Mouse (Mus musculus) MEL (cell line): ENCODE results near the gene Plxnc1. TPM values are rescaled to one million over a fixed set of nuclear protein-coding genes. Genes with fewer than 3 reads are reported as not detected.

Source experiments
- DNase-seq: peaks from one replicate; pipeline ENCODE4 v3.0.0; 2011; ENCODE audit warnings: low read depth, low spot score
- H3K27ac ChIP-seq: 2 replicates; pipeline ENCODE4 v1.5.1; 2012; ENCODE audit warnings: low read depth, mild to moderate bottlenecking, control low read depth, low read length, moderate library complexity; ENCODE audit not compliant: control insufficient read depth
- H3K27me3 ChIP-seq, 2 experiments: fragments of 150-350 bp in 1 of 2; sonication (generic) in 1 of 2; 2 replicates each; pipeline ENCODE4 v1.6.1; 2012; ENCODE audit warnings: low read length in 2 of 2, mild to moderate bottlenecking in 2 of 2, improper control_type of control experiment in 1 of 2, moderate library complexity in 1 of 2; ENCODE audit not compliant: insufficient read depth in 2 of 2, control insufficient read depth in 1 of 2
- H3K36me3 ChIP-seq, 2 experiments: 2 replicates each; pipeline ENCODE4 v1.6.1; 2012 to 2014; ENCODE audit warnings: low read length in 2 of 2, improper control_type of control experiment in 1 of 2, inconsistent platforms in 1 of 2, mild to moderate bottlenecking in 1 of 2; ENCODE audit not compliant: insufficient read depth in 2 of 2, control insufficient read depth in 1 of 2
- H3K4me1 ChIP-seq, 2 experiments: fragments of 150-350 bp in 1 of 2; sonication (generic) in 1 of 2; 2 replicates each; pipeline ENCODE4 v1.6.1; 2012; ENCODE audit warnings: low read length in 2 of 2, improper control_type of control experiment in 1 of 2, mild to moderate bottlenecking in 1 of 2; ENCODE audit not compliant: insufficient read depth in 2 of 2, control insufficient read depth in 1 of 2
- H3K4me3 ChIP-seq, 2 experiments: fragments of 150-350 bp in 1 of 2; sonication (generic) in 1 of 2; 2 replicates each; pipeline ENCODE4 v1.5.1; 2012; ENCODE audit warnings: low read depth in 2 of 2, low read length in 2 of 2, mild to moderate bottlenecking in 2 of 2, moderate library complexity in 2 of 2, control low read depth in 1 of 2, improper control_type of control experiment in 1 of 2; ENCODE audit not compliant: control insufficient read depth in 1 of 2, insufficient read depth in 1 of 2
- H3K79me2 ChIP-seq: 2 replicates; pipeline ENCODE4 v1.6.1; 2012; ENCODE audit warnings: mild to moderate bottlenecking, low read length, moderate library complexity; ENCODE audit not compliant: control insufficient read depth, poor library complexity, insufficient read depth
- H3K9ac ChIP-seq: 2 replicates; pipeline ENCODE4 v1.6.1; 2012; ENCODE audit warnings: low read depth, mild to moderate bottlenecking, control low read depth, low read length, moderate library complexity; ENCODE audit not compliant: control insufficient read depth, poor library complexity, severe bottlenecking
- H3K9me3 ChIP-seq: fragments of 150-350 bp; sonication (generic); replicated peaks from 2 replicates; pipeline ENCODE4 v1.6.1; 2012; ENCODE audit warnings: mild to moderate bottlenecking, low read length, improper control_type of control experiment, moderate library complexity; ENCODE audit not compliant: insufficient read depth
- CTCF ChIP-seq, 3 experiments: IDR thresholded peaks in 2 of 3; conservative IDR thresholded peaks in 1 of 3; 2 replicates each; pipeline ENCODE4 v1.5.1; 2011 to 2012; ENCODE audit warnings: low read length in 3 of 3, low read depth in 2 of 3, mild to moderate bottlenecking in 2 of 3, improper control_type of control experiment in 1 of 3, inconsistent platforms in 1 of 3, mixed read lengths in 1 of 3, moderate library complexity in 1 of 3; ENCODE audit not compliant: control insufficient read depth in 1 of 3, insufficient read depth in 1 of 3, poor library complexity in 1 of 3, severe bottlenecking in 1 of 3
- ELF1 ChIP-seq: IDR thresholded peaks from 2 replicates; pipeline ENCODE4 v1.6.1; 2014; ENCODE audit warnings: low read depth, mild to moderate bottlenecking, inconsistent platforms, low read length, improper control_type of control experiment, moderate library complexity
- EP300 ChIP-seq, 2 experiments: IDR thresholded peaks; 2 replicates each; pipeline ENCODE4 v1.6.1; 2011; ENCODE audit warnings: improper control_type of control experiment in 2 of 2, low read length in 2 of 2, low read depth in 1 of 2, mild to moderate bottlenecking in 1 of 2
- ETS1 ChIP-seq: IDR thresholded peaks from 2 replicates; pipeline ENCODE4 v1.6.1; 2012; ENCODE audit warnings: low read depth, mild to moderate bottlenecking, inconsistent platforms, low read length, improper control_type of control experiment, moderate library complexity
- GABPA ChIP-seq: IDR thresholded peaks from 2 replicates; pipeline ENCODE4 v1.6.1; 2012; ENCODE audit warnings: low read depth, mild to moderate bottlenecking, inconsistent platforms, low read length, improper control_type of control experiment, moderate library complexity
- GATA1 ChIP-seq: IDR thresholded peaks from 2 replicates; pipeline ENCODE4 v1.6.1; 2011; ENCODE audit warnings: low read depth, low read length, improper control_type of control experiment
- HCFC1 ChIP-seq: IDR thresholded peaks from 2 replicates; pipeline ENCODE4 v1.6.1; 2012; ENCODE audit warnings: low read depth, mild to moderate bottlenecking, inconsistent platforms, low read length, improper control_type of control experiment, moderate library complexity
- JUND ChIP-seq: IDR thresholded peaks from 2 replicates; pipeline ENCODE4 v1.6.1; 2011; ENCODE audit warnings: low read depth, mild to moderate bottlenecking, improper control_type of control experiment, low read length
- KAT2A ChIP-seq: conservative IDR thresholded peaks from 2 replicates; pipeline ENCODE4 v1.6.1; 2012; ENCODE audit warnings: low read depth, low read length, improper control_type of control experiment, inconsistent platforms
- MAFK ChIP-seq: IDR thresholded peaks from 2 replicates; pipeline ENCODE4 v1.6.1; 2011; ENCODE audit warnings: low read depth, mild to moderate bottlenecking, low read length, improper control_type of control experiment, borderline replicate concordance
- MAX ChIP-seq: IDR thresholded peaks from 2 replicates; pipeline ENCODE4 v1.6.1; 2011; ENCODE audit warnings: low read length, improper control_type of control experiment
- MAZ ChIP-seq: IDR thresholded peaks from 2 replicates; pipeline ENCODE4 v1.6.1; 2012; ENCODE audit warnings: low read depth, mild to moderate bottlenecking, inconsistent platforms, low read length, improper control_type of control experiment
- MEF2A ChIP-seq: IDR thresholded peaks from 2 replicates; pipeline ENCODE4 v1.6.1; 2014; ENCODE audit warnings: low read depth, mild to moderate bottlenecking, inconsistent platforms, low read length, improper control_type of control experiment; ENCODE audit not compliant: poor library complexity, insufficient replicate concordance, severe bottlenecking; ENCODE audit errors: extremely low read depth
- MXI1 ChIP-seq: IDR thresholded peaks from 2 replicates; pipeline ENCODE4 v1.6.1; 2011; ENCODE audit warnings: mild to moderate bottlenecking, low read depth, low read length, improper control_type of control experiment
- MYB ChIP-seq: IDR thresholded peaks from 2 replicates; pipeline ENCODE4 v1.6.1; 2011; ENCODE audit warnings: mild to moderate bottlenecking, low read depth, low read length, improper control_type of control experiment
- MYC ChIP-seq: IDR thresholded peaks from 2 replicates; pipeline ENCODE4 v1.6.1; 2011; ENCODE audit warnings: low read depth, mild to moderate bottlenecking, low read length, improper control_type of control experiment, moderate library complexity
- NRF1 ChIP-seq: IDR thresholded peaks from 2 replicates; pipeline ENCODE4 v1.6.1; 2014; ENCODE audit warnings: low read depth, mild to moderate bottlenecking, inconsistent platforms, low read length, improper control_type of control experiment, moderate library complexity; ENCODE audit not compliant: poor library complexity, insufficient read depth, severe bottlenecking
- RCOR1 ChIP-seq: IDR thresholded peaks from 2 replicates; pipeline ENCODE4 v1.6.1; 2012; ENCODE audit warnings: low read depth, mild to moderate bottlenecking, inconsistent platforms, low read length, improper control_type of control experiment
- SIN3A ChIP-seq: IDR thresholded peaks from 2 replicates; pipeline ENCODE4 v1.6.1; 2012; ENCODE audit warnings: low read length, improper control_type of control experiment, inconsistent platforms
- SMC3 ChIP-seq: IDR thresholded peaks from 2 replicates; pipeline ENCODE4 v1.6.1; 2011; ENCODE audit warnings: low read depth, low read length, improper control_type of control experiment
- TCF12 ChIP-seq: IDR thresholded peaks from 2 replicates; pipeline ENCODE4 v1.6.1; 2014; ENCODE audit warnings: low read depth, mild to moderate bottlenecking, inconsistent platforms, low read length, improper control_type of control experiment, moderate library complexity
- USF1 ChIP-seq: IDR thresholded peaks from 2 replicates; pipeline ENCODE4 v1.6.1; 2014; ENCODE audit warnings: low read depth, mild to moderate bottlenecking, inconsistent platforms, low read length, improper control_type of control experiment, moderate library complexity
- ZKSCAN1 ChIP-seq: IDR thresholded peaks from 2 replicates; pipeline ENCODE4 v1.6.1; 2012; ENCODE audit warnings: low read depth, mild to moderate bottlenecking, inconsistent platforms, low read length, improper control_type of control experiment, moderate library complexity
- ZMIZ1 ChIP-seq: IDR thresholded peaks from 2 replicates; pipeline ENCODE4 v1.6.1; 2012; ENCODE audit warnings: low read depth, mild to moderate bottlenecking, inconsistent platforms, low read length, improper control_type of control experiment, moderate library complexity
- ZNF384 ChIP-seq: IDR thresholded peaks from 2 replicates; pipeline ENCODE4 v1.6.1; 2012; ENCODE audit warnings: low read depth, mild to moderate bottlenecking, inconsistent platforms, low read length, improper control_type of control experiment
- polyA plus RNA-seq, 2 experiments: library from polyadenylated mRNA; stranded (reverse) in 1 of 2; unstranded in 1 of 2; fragments of >175 nt in 1 of 2; fragments of >200 nt in 1 of 2; gene quantifications; 2 replicates each; pipeline versions ENCODE4 v1.2.1 to v1.2.4; 2012; ENCODE audit warnings: low replicate concordance in 2 of 2, low read depth in 1 of 2; ENCODE audit not compliant: insufficient read length in 2 of 2, insufficient read depth in 1 of 2, missing spikeins in 1 of 2
- total RNA-seq: library from RNA; depleted of rRNA; stranded (reverse); fragments of 300-350 nt; gene quantifications from 2 replicates; pipeline ENCODE4 v1.2.3, GENCODE M21; 2012

Gene Plxnc1
- total and polyA plus RNA-seq, 3 experiments, result 15.1 to 30.1 TPM; not detected in 1

GRCm38 (mm10) chr10:94974345-94975098, 29.9 kb upstream of the Plxnc1 start:
- Histone ChIP-seq H3K27me3 (no peaks in the 10 kb centered on the region), H3K9ac (no peak overlapping the region), H3K4me3 (no peak overlapping the region), H3K27ac (peak overlapping the region; percentile 36; the same call in 1 of the 2 replicates), H3K9me3 (no peaks in the 10 kb centered on the region), H3K36me3 (peaks cover 0 to 15% of the 10 kb centered on the region in 2 experiments; a peak in 2 of 4 replicates), H3K4me1 (peaks cover 10 to 18% of the 10 kb centered on the region in 2 experiments), H3K79me2 (no peaks in the 10 kb centered on the region)
- no peak for TF ChIP-seq ZKSCAN1
- no peak for TF ChIP-seq ZMIZ1
- TF ChIP-seq MAZ, result 0 out of 2 replicates have a peak, but pooled peaks have one; percentile 25
- 0 out of 2 replicates have a peak, but pooled peaks have one; percentile 60 for TF ChIP-seq JUND
- peak; percentile 39; the same call in 1 of the 2 replicates for TF ChIP-seq TCF12
- no peak for TF ChIP-seq MYB
- no peak for TF ChIP-seq MEF2A
- 0 out of 2 replicates have a peak, but pooled peaks have one; percentile 2 for TF ChIP-seq SIN3A
- TF ChIP-seq ZNF384, result no peak
- no peak for TF ChIP-seq MAFK
- TF ChIP-seq KAT2A, result no peak
- peak; percentile 79 for TF ChIP-seq ETS1
- TF ChIP-seq NRF1, result no peak
- peak; percentile 55; the same call in 1 of the 2 replicates for TF ChIP-seq RCOR1
- no peak for TF ChIP-seq HCFC1
- no peak for TF ChIP-seq MYC
- TF ChIP-seq GABPA, result no peak
- no peak for TF ChIP-seq SMC3
- peak; percentile 17; the same call in 1 of the 2 replicates for TF ChIP-seq MAX
- peak; percentile 87 for TF ChIP-seq GATA1
- TF ChIP-seq EP300 (IDR thresholded peaks at IDR 0.05; ENCODE audit: low read depth in 1 of 2, low read length in 2 of 2), result peak; percentile 58 to 79
- TF ChIP-seq CTCF (IDR thresholded peaks at IDR 0.05 in 2 of 3, conservative IDR thresholded peaks at IDR 0.05 in 1 of 3; ENCODE audit: control insufficient read depth in 1 of 3, insufficient read depth in 1 of 3, low read depth in 2 of 3, low read length in 3 of 3, poor library complexity in 1 of 3, severe bottlenecking in 1 of 3), result no peak
- peak; percentile 35; the same call in 1 of the 2 replicates for TF ChIP-seq MXI1
- TF ChIP-seq USF1, result no peak
- no peak for TF ChIP-seq ELF1
- peak; percentile 67 for DNase-seq
